Mouse (Mus musculus) olfactory bulb, adult 2 months (tissue): ENCODE measurements around the gene Cd276. TPM values are rescaled to one million over a fixed set of nuclear protein-coding genes. Genes with fewer than 3 reads are reported as not detected.

ENCODE experiments used
- H3K27ac ChIP-seq: fragments of 200-500 bp; 2 replicates; pipeline ENCODE4 v1.5.1; 2012; ENCODE audit warnings: low read depth, low read length; ENCODE audit not compliant: insufficient read depth
- H3K4me1 ChIP-seq: fragments of 200-500 bp; 2 replicates; pipeline ENCODE4 v1.6.1; 2012; ENCODE audit warnings: low read length; ENCODE audit not compliant: control insufficient read depth, insufficient read depth
- H3K4me3 ChIP-seq: fragments of 200-500 bp; 2 replicates; pipeline ENCODE4 v1.5.1; 2012; ENCODE audit warnings: mild to moderate bottlenecking, low read depth, low read length, moderate library complexity; ENCODE audit not compliant: insufficient read depth
- CTCF ChIP-seq: fragments of 200-500 bp; IDR thresholded peaks from 2 replicates; pipeline ENCODE4 v1.5.1; 2012; ENCODE audit warnings: low read depth, mild to moderate bottlenecking, low read length, moderate library complexity; ENCODE audit not compliant: insufficient read depth
- POLR2A ChIP-seq: fragments of 200-500 bp; IDR thresholded peaks from 2 replicates; pipeline ENCODE4 v1.6.1; 2012; ENCODE audit warnings: mild to moderate bottlenecking, low read depth, low read length, moderate library complexity; ENCODE audit not compliant: insufficient read depth
- WGBS: fragments of 180-500 bp; shearing (Covaris S2); methylation state at CpG from one replicate; pipeline ENCODE4 v1.1.7; 2018; 5-methylcytosine and 5-hydroxymethylcytosine counted together
- polyA plus RNA-seq: library from polyadenylated mRNA; stranded (reverse); fragments of >200 nt; gene quantifications from 2 replicates; pipeline ENCODE4 v1.2.4, GENCODE M21; 2012; ENCODE audit warnings: low replicate concordance; ENCODE audit not compliant: missing spikeins, insufficient read depth, insufficient read length

Cd276 gene
- polyA plus RNA-seq, 1 experiment: not detected

GRCm38 (mm10) chr9:58539886-58540285 lies 15.4 kb downstream of the Cd276 start:
- 48% methylated on average over 5 of the region's 5 CpGs for WGBS
- no peak for TF ChIP-seq CTCF
- TF ChIP-seq POLR2A: no peak
- Histone ChIP-seq H3K27ac (no peak overlapping the region), H3K4me3 (no peak overlapping the region), H3K4me1 (peaks cover 20% of the 10 kb centered on the region)

GRCm38 (mm10) chr9:58537774-58538173 lies 17.5 kb downstream of the Cd276 start:
- TF ChIP-seq CTCF (no peak), POLR2A (no peak)
- Histone ChIP-seq H3K4me3 (no peak overlapping the region), H3K4me1 (peaks cover 18% of the 10 kb centered on the region), H3K27ac (no peak overlapping the region)
- WGBS: 60% methylated on average over 3 of the region's 3 CpGs

- Histone ChIP-seq H3K27ac (no peak overlapping the region), H3K4me1 (peaks cover 12% of the 10 kb centered on the region), H3K4me3 (no peak overlapping the region)
- TF ChIP-seq POLR2A (no peak), CTCF (peak; percentile 59)
- WGBS: 73% methylated on average over 20 of the region's 20 CpGs
Observed at GRCm38 (mm10) chr9:58535447-58536134, 19.6 kb downstream of the Cd276 start.

GRCm38 (mm10) chr9:58534766-58535165 lies 20.5 kb downstream of the Cd276 start:
- 42% methylated on average over 1 of the region's 1 CpGs for WGBS
- TF ChIP-seq POLR2A (no peak), CTCF (no peak)
- no peak overlapping the region for H3K4me3 ChIP-seq
- H3K27ac ChIP-seq: no peak overlapping the region
- peaks cover 12% of the 10 kb centered on the region for H3K4me1 ChIP-seq

- Histone ChIP-seq H3K4me3 (no peak overlapping the region), H3K27ac (no peak overlapping the region), H3K4me1 (peaks cover 12% of the 10 kb centered on the region)
- 69% methylated on average over 6 of the region's 6 CpGs for WGBS
- TF ChIP-seq CTCF (no peak), POLR2A (no peak)
Observed at GRCm38 (mm10) chr9:58533322-58533721, 21.9 kb downstream of the Cd276 start.

GRCm38 (mm10) chr9:58532236-58532635 lies 23.0 kb downstream of the Cd276 start:
- H3K27ac ChIP-seq: no peak overlapping the region
- 43% methylated on average over 4 of the region's 4 CpGs for WGBS
- TF ChIP-seq POLR2A (0 out of 2 replicates have a peak, but pooled peaks have one; percentile 16), CTCF (no peak)
- H3K4me3 ChIP-seq: no peak overlapping the region
- H3K4me1 ChIP-seq: peaks cover 18% of the 10 kb centered on the region

- Histone ChIP-seq H3K4me3 (no peak overlapping the region), H3K4me1 (peaks cover 15% of the 10 kb centered on the region), H3K27ac (no peak overlapping the region)
- 94% methylated on average over 13 of the region's 13 CpGs for WGBS
- TF ChIP-seq CTCF: no peak
- no peak for TF ChIP-seq POLR2A
Observed at GRCm38 (mm10) chr9:58530407-58530806, 24.8 kb downstream of the Cd276 start.

GRCm38 (mm10) chr9:58527841-58528240 lies 27.4 kb downstream of the Cd276 start:
- peaks cover 13% of the 10 kb centered on the region for H3K4me1 ChIP-seq
- no peak overlapping the region for H3K27ac ChIP-seq
- no peak overlapping the region for H3K4me3 ChIP-seq
- no peak for TF ChIP-seq CTCF
- TF ChIP-seq POLR2A: no peak
- 72% methylated on average over 4 of the region's 4 CpGs for WGBS

GRCm38 (mm10) chr9:58525108-58525507 lies 30.1 kb downstream of the Cd276 start:
- Histone ChIP-seq H3K4me1 (peaks cover 11% of the 10 kb centered on the region; the same call in 1 of the 2 replicates), H3K4me3 (no peak overlapping the region), H3K27ac (no peak overlapping the region)
- TF ChIP-seq CTCF (no peak), POLR2A (no peak)
- WGBS: 94% methylated on average over 4 of the region's 4 CpGs
